Mouse (Mus musculus): ENCODE data around the gene Crlf1.

DNA sequence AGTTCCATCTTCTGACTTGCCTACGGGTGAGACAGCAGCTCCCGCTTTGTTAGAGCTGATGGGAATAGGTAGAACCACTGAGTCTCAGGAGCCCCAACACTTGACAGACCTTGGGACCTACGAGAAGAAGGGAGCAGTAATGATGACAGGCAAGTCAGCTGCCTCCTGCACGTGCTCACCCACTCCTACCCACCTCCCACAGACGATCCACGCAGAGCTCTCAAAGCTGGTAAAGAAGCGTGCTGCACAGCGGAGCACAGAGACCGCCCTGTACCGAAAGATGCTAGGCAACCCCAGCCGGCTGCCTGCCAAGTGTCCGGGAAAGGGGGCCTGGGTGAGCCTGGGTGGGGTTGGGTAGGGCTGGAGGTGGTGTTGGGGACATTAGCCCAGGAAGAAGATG, 41.3 kb downstream of the Crlf1 start:
- TF ChIP-seq CTCF (IDR thresholded peaks at IDR 0.05): no peak
- TF ChIP-seq EP300 (IDR thresholded peaks at IDR 0.05): no peak

Measured in lung, postnatal 0 days (tissue).